Mouse (Mus musculus) splenic B cell, adult 2 months (primary cell): ENCODE measurements around the gene Pigk.

Experiments
- DNase-seq: peaks from one replicate; pipeline ENCODE4 v3.0.0-alpha.2; 2011; ENCODE audit warnings: low read depth, low spot score
- H3K27me3 ChIP-seq: 2 replicates; pipeline ENCODE4 v1.6.1; 2012; ENCODE audit warnings: mild to moderate bottlenecking, low read length, moderate library complexity, mixed read lengths; ENCODE audit not compliant: control insufficient read depth, poor library complexity, insufficient read depth, severe bottlenecking
- H3K36me3 ChIP-seq: 2 replicates; pipeline ENCODE4 v1.6.1; 2012; ENCODE audit warnings: mild to moderate bottlenecking, low read length, moderate library complexity, mixed read lengths; ENCODE audit not compliant: control insufficient read depth, poor library complexity, insufficient read depth, severe bottlenecking

Gene Pigk

GRCm38 (mm10) chr3:152872054-152872453, 158.2 kb downstream of the Pigk start:
- Histone ChIP-seq H3K27me3 (no peaks in the 10 kb centered on the region), H3K36me3 (no peaks in the 10 kb centered on the region)

GRCm38 (mm10) chr3:152872596-152872995, 158.7 kb downstream of the Pigk start:
- no peak for DNase-seq
- H3K36me3 ChIP-seq: no peaks in the 10 kb centered on the region
- no peaks in the 10 kb centered on the region for H3K27me3 ChIP-seq

More at GRCm38 (mm10) chr3:152872054-152872453, 158.2 kb downstream of the Pigk start:
- no peak for DNase-seq

- H3K27me3 ChIP-seq: no peaks in the 10 kb centered on the region
- DNase-seq: no peak
These were observed 160.8 kb downstream of the Pigk start for GRCm38 (mm10) chr3:152874431-152875355.

GRCm38 (mm10) chr3:152875723-152876290, 161.9 kb downstream of the Pigk start:
- no peak for DNase-seq
- no peaks in the 10 kb centered on the region for H3K36me3 ChIP-seq
- no peaks in the 10 kb centered on the region for H3K27me3 ChIP-seq

More at GRCm38 (mm10) chr3:152874431-152875355, 160.8 kb downstream of the Pigk start:
- no peaks in the 10 kb centered on the region for H3K36me3 ChIP-seq

- no peaks in the 10 kb centered on the region for H3K27me3 ChIP-seq
- DNase-seq: no peak
- H3K36me3 ChIP-seq: no peaks in the 10 kb centered on the region
These were observed 166.4 kb downstream of the Pigk start for GRCm38 (mm10) chr3:152880121-152880835.

GRCm38 (mm10) chr3:152881706-152882105, 167.8 kb downstream of the Pigk start:
- Histone ChIP-seq H3K36me3 (no peaks in the 10 kb centered on the region), H3K27me3 (no peaks in the 10 kb centered on the region)
- DNase-seq: no peak

DNA sequence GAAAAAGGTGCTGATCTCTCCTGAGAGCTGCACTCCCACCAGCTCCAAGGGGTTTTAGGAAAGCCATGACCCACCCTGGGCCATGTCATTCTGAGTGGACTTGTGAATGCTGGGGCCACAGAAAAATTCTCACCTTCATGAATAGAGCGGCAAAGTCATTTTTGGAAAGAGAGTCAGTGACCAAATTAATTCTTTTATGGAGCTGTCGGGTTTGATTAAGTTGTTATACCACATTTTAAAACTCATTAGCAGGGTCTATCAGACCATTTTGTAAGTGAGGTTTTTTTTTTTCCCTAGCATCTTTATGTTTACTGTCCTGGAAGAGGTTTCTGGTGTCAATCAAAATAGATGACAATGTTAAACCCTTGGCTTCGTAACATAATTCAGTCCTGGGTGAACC, 169.7 kb downstream of the Pigk start:
- no peaks in the 10 kb centered on the region for H3K27me3 ChIP-seq
- H3K36me3 ChIP-seq: no peaks in the 10 kb centered on the region
- no peak for DNase-seq

GRCm38 (mm10) chr3:152886749-152887148, 172.8 kb downstream of the Pigk start:
- no peak for DNase-seq
- no peaks in the 10 kb centered on the region for H3K36me3 ChIP-seq
- no peaks in the 10 kb centered on the region for H3K27me3 ChIP-seq

- DNase-seq: no peak
- Histone ChIP-seq H3K36me3 (no peaks in the 10 kb centered on the region), H3K27me3 (no peaks in the 10 kb centered on the region)
These were observed 174.2 kb downstream of the Pigk start for GRCm38 (mm10) chr3:152888116-152888515.

DNA sequence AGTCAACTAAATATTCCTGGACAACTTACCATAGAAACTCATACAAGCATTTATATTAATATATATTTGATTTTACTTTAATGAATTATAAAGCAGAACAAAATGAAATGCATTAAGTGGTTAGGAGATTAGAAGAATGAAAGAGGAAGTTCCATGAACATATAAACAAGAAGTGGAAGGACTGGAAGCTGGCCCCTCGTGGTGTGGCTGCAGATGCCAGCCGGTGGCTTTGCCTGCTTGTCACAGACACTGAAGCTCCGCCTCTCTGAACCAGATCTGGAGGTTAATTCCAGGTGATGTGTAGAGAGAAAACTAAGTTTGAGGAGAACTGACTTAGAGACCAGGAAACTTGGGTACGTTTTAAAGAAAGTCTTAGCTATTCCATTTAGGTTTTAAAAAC, 181.0 kb downstream of the Pigk start:
- peak; percentile 48 for DNase-seq
- no peaks in the 10 kb centered on the region for H3K27me3 ChIP-seq

GRCm38 (mm10) chr3:152896111-152896510, 182.2 kb downstream of the Pigk start:
- Histone ChIP-seq H3K27me3 (no peaks in the 10 kb centered on the region), H3K36me3 (no peaks in the 10 kb centered on the region)
- no peak for DNase-seq

More for the DNA sequence above, 181.0 kb downstream of the Pigk start:
- H3K36me3 ChIP-seq: no peaks in the 10 kb centered on the region

GRCm38 (mm10) chr3:152897196-152897595, 183.3 kb downstream of the Pigk start:
- H3K36me3 ChIP-seq: no peaks in the 10 kb centered on the region
- no peak for DNase-seq

GRCm38 (mm10) chr3:152898906-152899305, 185.0 kb downstream of the Pigk start:
- H3K27me3 ChIP-seq: no peaks in the 10 kb centered on the region
- DNase-seq: no peak
- no peaks in the 10 kb centered on the region for H3K36me3 ChIP-seq

More at GRCm38 (mm10) chr3:152897196-152897595, 183.3 kb downstream of the Pigk start:
- no peaks in the 10 kb centered on the region for H3K27me3 ChIP-seq

- Histone ChIP-seq H3K27me3 (no peaks in the 10 kb centered on the region), H3K36me3 (no peaks in the 10 kb centered on the region)
- no peak for DNase-seq
These were observed 191.1 kb downstream of the Pigk start for GRCm38 (mm10) chr3:152905026-152905425.

GRCm38 (mm10) chr3:152905800-152906199, 191.9 kb downstream of the Pigk start:
- peak; percentile 30 for DNase-seq
- no peaks in the 10 kb centered on the region for H3K27me3 ChIP-seq
- H3K36me3 ChIP-seq: no peaks in the 10 kb centered on the region
